Mouse (Mus musculus) inflammation-experienced regulatory T-cells, adult 6 months (primary cell): ENCODE data around the gene Rgs3. TPM values are rescaled to one million over a fixed set of nuclear protein-coding genes. Genes with fewer than 3 reads are reported as not detected.

Experiments used
- ATAC-seq: one replicate; pipeline ENCODE4 v1.8.0; 2017
- polyA plus RNA-seq, 3 experiments: library from polyadenylated mRNA; unstranded; fragments of 100-300 nt; shearing (Covaris generic); gene quantifications; one replicate each; pipeline ENCODE4 v1.2.1; 2017

Gene Rgs3
- polyA plus RNA-seq, 3 experiments from 2014 or later = 50.8 to 68.5 (median 62.7) TPM

- ATAC-seq = peak; percentile 32
Measured at GRCm38 (mm10) chr4:62551966-62552365, 7.7 kb upstream of the Rgs3 start.

DNA sequence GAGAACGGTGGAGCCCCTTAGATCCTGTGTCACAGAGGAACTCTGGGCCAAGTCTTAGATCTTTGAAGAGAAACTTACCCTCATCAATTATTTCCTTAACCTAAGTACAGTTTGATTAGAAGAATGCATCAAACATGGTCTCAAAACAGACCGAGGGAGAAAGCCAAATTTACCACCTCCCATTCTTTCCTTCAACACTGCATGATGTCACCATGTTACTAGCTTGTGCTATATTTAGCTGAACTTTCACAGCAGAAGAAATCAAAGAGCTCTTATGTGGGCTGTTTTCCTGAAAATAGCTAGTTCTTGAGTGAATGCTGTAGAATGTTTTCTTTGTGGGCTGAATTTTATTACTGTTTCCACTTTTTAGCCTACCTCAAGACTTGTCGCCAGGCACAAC is 2.2 kb upstream of the Rgs3 start:
- no peak for ATAC-seq

DNA sequence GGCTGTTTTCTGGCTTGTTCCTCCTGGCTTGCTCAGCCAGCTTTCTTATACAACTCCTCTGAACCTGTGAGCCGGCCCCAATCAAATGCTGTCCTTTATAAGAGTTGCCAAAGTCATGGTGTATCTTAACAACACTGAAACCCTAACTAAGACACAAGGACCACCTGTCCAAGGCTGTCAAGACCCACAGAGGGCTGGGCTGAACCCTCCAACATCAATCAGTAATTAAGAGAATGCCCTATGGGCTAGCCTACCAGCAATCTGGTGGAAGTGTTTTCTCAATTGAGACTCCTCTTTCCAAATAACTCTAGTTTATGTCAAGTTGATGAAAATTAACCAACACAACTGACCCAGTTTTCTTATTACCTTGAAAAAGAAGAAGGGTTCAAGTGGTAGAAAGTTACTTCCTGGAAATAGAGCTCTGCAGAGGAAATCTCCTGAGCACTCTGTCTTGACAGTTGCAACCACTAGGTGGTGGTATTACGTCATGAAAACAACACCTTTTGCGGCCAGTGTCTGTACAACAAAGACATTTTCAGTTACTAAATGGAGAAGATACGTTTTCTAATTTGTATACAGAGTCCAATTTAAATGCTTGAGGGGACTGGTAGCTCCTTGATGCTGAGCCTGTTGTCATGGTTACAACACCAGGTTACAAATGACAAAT is 1.4 kb downstream of the Rgs3 start:
- ATAC-seq = peak; percentile 83

DNA sequence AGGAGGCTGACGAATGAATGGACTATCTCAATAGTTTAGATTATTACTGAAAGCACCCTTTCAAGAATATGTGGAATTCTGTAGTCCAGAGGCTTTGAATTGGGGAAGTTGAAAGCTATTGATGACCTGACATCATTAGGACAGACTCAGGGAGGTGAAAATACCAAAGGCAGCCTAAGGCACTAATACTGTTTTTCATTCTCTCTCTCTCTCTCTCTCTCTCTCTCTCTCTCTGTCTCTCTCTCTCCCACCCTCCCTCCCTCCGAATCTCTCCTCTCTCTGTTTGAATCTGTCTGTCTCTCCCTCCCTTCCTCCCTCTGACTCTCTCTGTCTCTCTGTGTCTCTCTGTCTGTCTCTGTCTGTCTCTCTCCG is 2.0 kb downstream of the Rgs3 start:
- ATAC-seq = no peak

DNA sequence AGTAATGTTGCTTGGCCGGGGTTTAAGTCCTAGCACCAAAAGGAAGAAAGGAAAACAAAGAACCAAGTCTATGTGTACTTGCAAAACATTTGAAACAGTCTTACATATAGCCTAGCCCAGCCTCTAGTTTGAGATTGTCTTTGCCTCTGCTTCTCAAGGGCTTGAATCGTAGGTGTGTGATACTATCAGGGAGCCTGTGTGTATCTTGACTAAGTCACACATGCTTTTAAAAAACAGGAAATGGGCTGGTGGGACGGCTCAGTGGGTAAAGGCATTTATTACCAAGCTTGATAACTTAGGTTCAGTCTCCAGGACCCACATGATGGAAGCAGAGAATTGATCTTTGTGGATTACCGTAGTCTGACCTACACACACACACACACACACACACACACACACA is 2.4 kb downstream of the Rgs3 start:
- ATAC-seq = peak; percentile 81

DNA sequence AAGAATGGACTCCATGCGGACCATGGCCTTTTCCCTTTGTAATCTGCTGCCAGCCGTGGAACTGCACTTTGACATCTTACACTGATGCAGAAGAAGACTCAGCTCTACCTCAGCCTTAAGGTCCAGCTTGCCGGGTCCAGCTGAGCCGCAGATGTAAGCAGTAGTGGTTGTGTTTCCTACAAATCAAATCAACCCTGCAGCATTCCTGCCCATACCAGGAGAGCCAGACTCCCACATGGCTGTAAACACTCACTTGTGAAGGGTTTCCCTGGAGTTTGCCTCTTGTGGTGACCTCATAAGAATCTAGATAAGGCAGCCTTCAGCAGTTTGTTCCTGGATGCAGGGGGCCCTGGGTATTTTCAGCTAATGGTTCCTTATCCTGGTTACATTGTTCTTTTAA is 6.9 kb downstream of the Rgs3 start:
- no peak for ATAC-seq

DNA sequence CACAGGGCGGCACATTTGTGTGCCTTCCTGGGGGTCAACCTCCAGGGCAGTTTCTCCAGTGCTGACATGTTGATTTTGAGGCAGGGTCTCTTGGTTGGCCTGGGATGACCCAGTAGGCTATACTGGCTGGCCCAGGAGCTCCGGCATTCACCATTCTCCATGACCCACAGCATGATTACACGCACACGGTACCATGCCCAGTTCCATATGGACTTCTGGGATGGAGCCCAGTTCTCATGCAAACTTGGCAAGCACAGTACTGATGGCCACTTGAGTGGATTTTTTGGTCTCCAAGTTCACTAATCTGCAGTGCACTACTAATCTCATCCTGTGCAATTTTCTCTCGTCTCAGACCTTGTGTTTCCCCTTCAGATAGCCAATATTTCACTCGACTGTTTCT is 8.0 kb downstream of the Rgs3 start:
- ATAC-seq = no peak

DNA sequence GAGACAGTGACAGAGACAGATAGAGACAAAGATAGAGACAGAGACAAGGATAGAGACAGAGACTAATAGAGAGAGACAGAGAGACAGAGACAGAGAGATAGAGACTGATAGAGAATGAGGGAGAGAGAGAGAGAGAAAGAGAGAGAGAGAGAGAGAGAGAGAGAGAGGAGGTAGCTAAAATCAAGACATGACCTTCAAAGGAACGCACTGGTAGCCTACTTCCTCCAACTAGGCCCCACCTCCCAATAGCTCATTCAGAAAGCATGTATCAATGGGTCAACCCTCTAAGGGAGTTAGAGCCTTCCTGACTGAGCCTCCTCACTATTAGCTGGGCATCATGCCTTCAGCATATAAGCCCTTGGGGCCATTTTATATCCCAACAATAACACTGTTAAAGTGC is 8.7 kb downstream of the Rgs3 start:
- peak; percentile 63 for ATAC-seq

DNA sequence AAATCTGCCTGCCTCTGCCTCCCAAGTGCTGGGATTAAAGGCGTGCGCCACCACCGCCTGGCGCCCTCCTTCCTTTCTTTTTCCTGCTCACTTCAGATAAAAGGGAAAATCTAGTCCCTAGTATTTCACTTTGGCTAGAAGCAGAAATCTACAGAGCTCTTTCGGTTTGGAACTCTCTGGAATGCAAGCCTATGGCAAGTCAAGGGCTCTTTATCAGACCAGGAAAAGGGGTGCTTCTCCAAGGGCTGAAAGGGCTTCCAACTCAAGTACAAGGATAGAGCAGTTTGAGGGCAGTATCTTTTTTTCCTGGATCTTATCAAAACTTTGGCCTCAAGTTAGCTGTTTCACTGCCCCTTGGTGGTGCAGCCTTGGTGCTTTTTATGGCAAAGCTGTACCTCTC is 10.0 kb downstream of the Rgs3 start:
- no peak for ATAC-seq

DNA sequence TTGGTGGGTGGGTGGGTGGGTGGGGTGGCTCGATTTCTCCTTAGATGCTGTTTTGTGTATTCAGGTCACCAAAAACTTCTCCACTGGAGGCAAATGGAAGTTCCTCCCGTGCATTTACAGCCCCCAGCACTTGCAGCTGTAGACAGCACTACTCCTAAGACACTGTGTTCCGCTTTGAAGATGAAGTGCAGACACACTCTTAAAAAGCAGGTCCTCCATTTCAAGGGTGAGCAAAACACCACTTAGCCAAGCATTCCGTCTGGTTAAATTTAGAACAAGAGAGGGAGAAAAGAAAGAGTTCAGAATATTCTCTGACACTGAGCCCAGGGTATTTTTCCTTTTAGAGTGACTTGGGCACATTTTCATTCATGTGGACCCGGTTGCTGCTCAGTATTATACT is 10.4 kb downstream of the Rgs3 start:
- ATAC-seq = no peak

DNA sequence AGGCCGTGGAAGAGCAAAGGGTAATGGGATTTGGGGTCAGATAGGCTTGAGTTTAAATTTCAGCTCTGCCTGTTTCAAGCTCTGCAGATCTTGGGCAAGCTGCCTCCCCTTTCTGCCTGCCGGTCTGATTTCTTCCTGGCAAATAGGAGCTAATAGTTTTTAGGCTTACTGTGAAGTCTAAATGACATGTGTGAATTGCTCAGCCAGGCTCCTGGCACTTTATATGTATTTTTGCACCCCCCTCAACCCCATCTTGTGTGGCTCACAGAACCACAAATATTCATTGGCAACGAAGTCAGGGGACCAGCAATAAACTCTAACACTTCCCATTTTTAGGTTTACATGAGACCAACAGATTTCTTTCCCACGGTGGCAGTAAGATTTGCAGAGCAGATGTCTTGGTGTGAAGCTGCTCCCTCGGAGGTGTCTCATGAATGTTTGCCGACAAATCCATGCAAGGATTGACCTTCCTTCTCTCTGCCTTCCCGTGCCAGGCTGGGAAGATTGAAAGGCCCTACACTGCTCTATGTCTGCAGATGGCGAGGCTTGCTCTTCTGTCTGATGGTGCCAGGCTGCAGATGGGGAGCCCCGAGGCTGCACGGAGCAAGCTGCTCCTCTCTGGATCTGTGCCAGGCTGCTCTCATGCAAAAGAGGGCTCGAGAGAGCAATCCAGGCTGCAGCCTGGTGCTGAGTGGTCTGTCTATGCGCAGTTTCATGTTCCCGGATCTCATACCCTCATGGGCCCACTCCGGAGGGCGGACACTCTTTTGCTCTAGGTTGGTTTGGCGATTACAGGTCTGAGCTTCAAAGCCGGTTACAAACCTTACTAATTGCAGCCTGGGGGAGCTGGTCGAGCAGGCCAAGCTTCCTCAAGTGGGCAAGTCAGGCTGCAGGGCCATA is 23.0 kb downstream of the Rgs3 start:
- no peak for ATAC-seq

DNA sequence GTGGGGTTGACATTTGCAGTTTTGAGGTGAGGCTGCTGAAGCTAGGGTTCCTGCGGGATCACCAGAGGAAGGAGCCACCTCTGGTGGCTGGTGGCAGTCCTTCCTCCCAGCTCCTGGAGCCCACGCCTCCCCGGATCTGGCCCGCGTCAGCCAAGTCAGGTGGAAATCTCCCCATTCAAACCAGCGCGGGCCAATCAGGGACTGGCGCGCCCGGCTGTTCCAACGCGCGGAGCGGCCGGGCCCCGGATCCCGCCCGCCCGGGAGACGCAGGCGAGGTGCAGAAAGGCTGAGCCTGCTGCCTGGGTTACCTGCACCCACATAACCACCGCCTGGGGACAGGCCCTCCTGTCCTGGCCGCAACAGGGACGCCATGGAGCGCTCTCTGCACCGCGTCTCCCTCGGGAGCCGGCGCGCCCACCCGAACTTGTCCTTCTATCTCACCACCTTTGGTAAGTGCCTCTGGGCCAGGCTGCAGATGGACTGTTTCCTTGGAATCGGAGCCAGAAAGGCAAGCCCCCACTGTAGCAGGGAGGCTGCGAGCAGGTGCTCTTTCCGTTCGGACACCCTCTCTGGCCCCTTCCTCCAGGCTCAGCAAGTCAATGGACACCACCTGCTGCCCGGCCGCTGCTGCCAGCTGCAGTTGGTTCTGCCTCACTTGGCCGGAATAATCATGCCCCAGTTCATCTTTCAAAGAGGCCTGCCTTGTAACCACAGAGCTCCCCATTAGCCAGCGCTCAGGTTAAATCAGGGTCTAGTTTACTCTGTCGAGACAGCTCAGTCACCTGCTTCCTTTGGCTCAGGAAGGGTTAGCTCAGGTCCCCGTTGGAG is 23.8 kb downstream of the Rgs3 start:
- peak; percentile 83 for ATAC-seq

DNA sequence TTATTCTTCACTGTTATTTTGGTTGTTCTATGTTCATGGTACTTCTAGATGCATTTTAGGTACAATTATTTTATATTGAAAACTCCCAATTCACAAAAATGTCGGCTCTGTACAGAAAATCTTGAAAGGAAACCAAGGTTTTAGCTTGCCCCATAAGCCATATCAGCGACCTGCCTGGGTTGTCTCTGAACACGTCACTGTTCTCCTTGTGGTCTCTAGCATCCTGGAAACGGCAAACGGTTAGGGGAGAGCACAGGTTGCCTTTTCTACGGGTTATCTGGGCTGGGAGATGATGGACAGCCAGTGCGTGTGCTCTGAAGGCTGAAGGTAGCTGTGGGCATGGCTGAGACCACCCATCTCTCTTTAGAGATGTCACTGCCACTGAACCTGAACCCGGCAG is 27.4 kb downstream of the Rgs3 start:
- ATAC-seq = peak; percentile 67

DNA sequence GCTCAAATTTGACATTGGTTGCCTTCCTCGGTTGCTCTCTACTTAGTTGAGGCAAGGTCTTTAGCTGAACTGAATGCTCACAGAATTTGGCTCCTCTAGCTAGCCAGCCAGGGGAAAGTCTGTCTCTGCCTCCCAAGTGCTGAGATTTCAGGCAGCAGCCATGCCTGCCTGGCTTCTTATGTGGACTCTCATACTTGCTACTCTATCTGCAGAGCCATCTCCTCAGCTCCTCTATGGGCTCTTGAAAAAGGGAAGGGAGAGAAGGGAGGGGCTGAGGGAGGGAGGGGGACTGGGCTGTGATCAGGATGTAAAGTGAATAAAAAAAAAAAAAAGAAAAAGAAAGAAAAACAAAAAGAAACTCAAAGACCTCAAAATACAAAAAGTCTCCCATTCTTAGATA is 31.2 kb downstream of the Rgs3 start:
- ATAC-seq = no peak

DNA sequence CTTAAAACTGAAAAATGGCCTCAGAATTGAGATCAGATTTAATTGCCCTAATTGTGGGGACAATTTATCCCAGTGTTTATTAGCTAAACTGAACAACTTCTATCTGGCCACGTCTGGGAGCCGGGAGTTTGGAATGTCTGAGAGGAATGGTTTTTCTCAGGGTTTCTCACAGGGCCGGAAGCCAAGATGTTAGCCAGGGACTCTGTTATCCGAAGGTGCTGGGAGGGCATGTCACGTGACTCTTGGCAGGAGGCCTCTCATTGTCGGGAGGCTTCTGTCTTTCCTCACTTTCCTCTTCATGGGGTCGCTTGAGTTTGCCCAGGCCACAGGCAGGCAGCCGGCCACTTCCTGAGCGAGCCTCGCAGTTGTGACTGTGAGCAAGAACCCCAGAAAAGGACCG is 31.7 kb downstream of the Rgs3 start:
- no peak for ATAC-seq

GRCm38 (mm10) chr4:62593546-62594240 is 34.0 kb downstream of the Rgs3 start:
- ATAC-seq = peak; percentile 97

- no peak for ATAC-seq
Measured at GRCm38 (mm10) chr4:62594442-62594841, 34.8 kb downstream of the Rgs3 start.

- no peak for ATAC-seq
Measured at GRCm38 (mm10) chr4:62596051-62596450, 36.4 kb downstream of the Rgs3 start.

GRCm38 (mm10) chr4:62600549-62600948 is 40.9 kb downstream of the Rgs3 start:
- ATAC-seq = no peak

DNA sequence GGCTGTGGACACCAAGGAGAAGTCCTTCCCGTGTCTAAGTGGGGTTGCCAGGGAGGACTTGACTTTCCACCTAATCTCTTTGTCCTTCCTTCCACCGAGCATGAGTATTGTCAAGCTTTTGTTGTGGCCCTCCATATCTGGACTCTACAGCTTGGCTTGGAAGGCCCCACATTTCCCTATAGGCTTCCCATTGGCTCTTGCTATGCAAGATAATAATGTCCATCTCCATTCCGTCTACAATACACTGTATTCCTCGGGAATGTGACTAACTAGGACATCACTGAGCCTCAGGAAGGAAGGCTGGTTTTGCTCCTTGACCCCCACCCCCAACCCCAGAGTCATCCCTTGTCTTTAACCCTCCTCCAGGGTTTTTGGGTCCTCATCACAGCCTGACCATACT is 44.0 kb downstream of the Rgs3 start:
- no peak for ATAC-seq

GRCm38 (mm10) chr4:62604094-62604493 is 44.4 kb downstream of the Rgs3 start:
- ATAC-seq = no peak

- no peak for ATAC-seq
Measured at GRCm38 (mm10) chr4:62605856-62606541, 46.4 kb downstream of the Rgs3 start.
